Mouse (Mus musculus) mouse trophoblast stem cell (cell line): ENCODE data around the gene Ergic1.

Source experiments
- in situ Hi-C, 2 experiments: fragments of 300-500 bp; cut with MseI, MboI; formaldehyde crosslinking; loops; 2 replicates in 1 of 2; 3 replicates in 1 of 2; pipeline ENCODE4 v1.15.1; 2025

Gene Ergic1

GRCm38 (mm10) chr17:26699819-26700616, 138.7 kb downstream of the Ergic1 start:
- in situ Hi-C loops: no loop called here

GRCm38 (mm10) chr17:26701565-26701964, 140.3 kb downstream of the Ergic1 start:
- in situ Hi-C loops: no loop called here

GRCm38 (mm10) chr17:26702621-26703020, 141.3 kb downstream of the Ergic1 start:
- in situ Hi-C loops: no loop called here

- in situ Hi-C loops: no loop called here
Observed at GRCm38 (mm10) chr17:26703671-26704070, 142.4 kb downstream of the Ergic1 start.

GRCm38 (mm10) chr17:26705463-26706359, 144.4 kb downstream of the Ergic1 start:
- in situ Hi-C loops: no loop called here
